Mouse (Mus musculus): ENCODE results near the gene Suco.

DNA sequence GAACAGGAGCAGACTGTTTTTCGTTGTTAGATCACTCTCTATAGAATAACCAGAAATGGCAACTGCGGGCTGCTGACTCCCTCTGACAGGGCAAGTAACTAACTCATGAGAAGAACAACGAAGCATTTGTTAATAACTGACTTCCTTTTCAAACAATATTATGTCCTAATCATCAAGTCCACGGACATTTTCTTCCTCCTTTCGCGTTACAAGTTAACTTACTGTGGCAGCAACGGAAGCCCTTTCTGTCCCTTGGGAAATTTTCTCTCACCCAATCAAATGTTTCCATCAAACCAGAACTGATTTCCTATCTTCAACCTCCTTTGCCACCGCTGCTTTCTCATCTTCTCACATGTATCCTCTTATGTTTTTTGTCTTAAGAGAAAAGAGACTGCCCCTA lies 20.8 kb upstream of the Suco start:
- TF ChIP-seq CTCF (IDR thresholded peaks at IDR 0.05; ENCODE audit: insufficient read depth, low read depth, low read length) (no peak), POLR2A (IDR thresholded peaks at IDR 0.05; ENCODE audit: insufficient read depth, low read depth, low read length) (no peak)
